Mouse (Mus musculus) heart, postnatal 0 days (tissue): Measurements from ENCODE around the gene Stxbp4. TPM values are rescaled to one million over a fixed set of nuclear protein-coding genes. Genes with fewer than 3 reads are reported as not detected.

ENCODE experiments used
- ATAC-seq: fragments of 200-750 bp; cut with Nextera tagmentation; 2 replicates; pipeline ENCODE4 v1.8.0; 2017; ENCODE audit warnings: low read depth, moderate number of reproducible peaks, moderate library complexity; ENCODE audit not compliant: insufficient read depth
- DNase-seq: peaks from one replicate; pipeline ENCODE4 v3.0.0-alpha.2; 2016; ENCODE audit warnings: low spot score
- H3K27ac ChIP-seq: fragments of 300-500 bp; sonication (generic); 2 replicates; pipeline ENCODE4 v1.5.1; 2014; ENCODE audit warnings: low read depth, mild to moderate bottlenecking
- H3K27me3 ChIP-seq: fragments of 300-500 bp; sonication (generic); 2 replicates; pipeline ENCODE4 v1.6.1; 2014; ENCODE audit warnings: low read length, mixed read lengths; ENCODE audit not compliant: control insufficient read depth, insufficient read depth
- H3K36me3 ChIP-seq: fragments of 300-500 bp; sonication (generic); replicated peaks from 2 replicates; pipeline ENCODE4 v1.6.1; 2014; ENCODE audit warnings: low read length, mixed read lengths; ENCODE audit not compliant: control insufficient read depth, insufficient read depth
- H3K4me1 ChIP-seq: fragments of 300-500 bp; sonication (generic); 2 replicates; pipeline ENCODE4 v1.6.1; 2014; ENCODE audit warnings: antibody characterized with exemption; ENCODE audit not compliant: control insufficient read depth, insufficient read depth
- H3K4me2 ChIP-seq: fragments of 300-500 bp; sonication (generic); 2 replicates; pipeline ENCODE4 v1.6.1; 2014; ENCODE audit warnings: low read depth, mild to moderate bottlenecking, low read length, moderate library complexity
- H3K4me3 ChIP-seq: fragments of 300-500 bp; sonication (generic); 2 replicates; pipeline ENCODE4 v1.5.1; 2014; ENCODE audit warnings: low read depth, low read length
- H3K9ac ChIP-seq: fragments of 300-500 bp; sonication (generic); replicated peaks from 2 replicates; pipeline ENCODE4 v1.6.1; 2014; ENCODE audit warnings: low read depth, low read length, mixed read lengths
- H3K9me3 ChIP-seq: fragments of 300-500 bp; sonication (generic); replicated peaks from 2 replicates; pipeline ENCODE4 v1.6.1; 2016; ENCODE audit warnings: low read length; ENCODE audit not compliant: control insufficient read depth
- CTCF ChIP-seq: IDR thresholded peaks from 2 replicates; pipeline ENCODE4 v1.5.1; 2016; ENCODE audit warnings: antibody characterized with exemption, control low read depth, low read depth
- EP300 ChIP-seq: IDR thresholded peaks from 2 replicates; pipeline ENCODE4 v1.6.1; 2016; ENCODE audit warnings: antibody characterized with exemption, low read depth
- WGBS: fragments of 180-500 bp; shearing (Covaris S2); extraction: QIAGEN DNeasy Blood & Tissue Kit; methylation state at CpG from one replicate; pipeline ENCODE4 v1.1.7; 2014; 5-methylcytosine and 5-hydroxymethylcytosine counted together
- polyA plus RNA-seq: library from polyadenylated mRNA; unstranded; fragments of >200 nt; fragmentation: Nextera tagmentation; extraction: Ambion mirVana; gene quantifications from 2 replicates; pipeline ENCODE4 v1.2.1, GENCODE M21; 2015
- total RNA-seq: library from RNA; depleted of rRNA; stranded (reverse); fragments of >200 nt; gene quantifications from 2 replicates; pipeline ENCODE4 v1.2.3, GENCODE M21; 2014; ENCODE audit warnings: low replicate concordance

Stxbp4 gene
- total and polyA plus RNA-seq, 2 experiments from 2014 or later = 2.9 to 4.7 TPM

DNA sequence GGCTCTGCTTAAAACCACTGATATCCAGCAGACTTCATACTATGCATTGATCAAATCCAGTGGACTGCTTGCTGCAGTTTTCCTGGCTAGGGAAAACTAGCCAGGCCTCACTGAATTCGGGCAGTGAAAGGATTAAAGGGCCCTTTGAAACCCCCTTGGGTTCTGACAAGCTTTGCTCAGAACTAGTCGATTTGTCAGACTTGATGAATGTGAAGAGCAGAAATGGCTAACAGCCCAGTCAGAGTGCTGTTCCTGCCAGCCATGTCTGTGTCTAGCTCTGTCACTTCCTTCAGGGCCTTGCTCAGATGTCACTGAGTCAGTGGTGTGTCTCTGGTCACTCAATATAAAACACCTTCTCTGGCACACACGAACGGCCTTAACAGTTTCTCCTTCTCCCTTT, 136.0 kb downstream of the Stxbp4 start:
- DNase-seq = no peak
- H3K27ac ChIP-seq = no peak overlapping the region
- H3K9ac ChIP-seq = no peak overlapping the region
- TF ChIP-seq CTCF (no peak), EP300 (no peak)
- no peaks in the 10 kb centered on the region for H3K9me3 ChIP-seq
- H3K4me2 ChIP-seq = no peak overlapping the region
- H3K36me3 ChIP-seq = no peaks in the 10 kb centered on the region
- no peak for ATAC-seq
- H3K4me3 ChIP-seq = no peak overlapping the region
- no peaks in the 10 kb centered on the region for H3K27me3 ChIP-seq
- WGBS = 57% methylated on average over 4 of the region's 4 CpGs
- 0 out of 2 replicates have a peak, but pooled peaks cover 5% of the 10 kb centered on the region for H3K4me1 ChIP-seq

DNA sequence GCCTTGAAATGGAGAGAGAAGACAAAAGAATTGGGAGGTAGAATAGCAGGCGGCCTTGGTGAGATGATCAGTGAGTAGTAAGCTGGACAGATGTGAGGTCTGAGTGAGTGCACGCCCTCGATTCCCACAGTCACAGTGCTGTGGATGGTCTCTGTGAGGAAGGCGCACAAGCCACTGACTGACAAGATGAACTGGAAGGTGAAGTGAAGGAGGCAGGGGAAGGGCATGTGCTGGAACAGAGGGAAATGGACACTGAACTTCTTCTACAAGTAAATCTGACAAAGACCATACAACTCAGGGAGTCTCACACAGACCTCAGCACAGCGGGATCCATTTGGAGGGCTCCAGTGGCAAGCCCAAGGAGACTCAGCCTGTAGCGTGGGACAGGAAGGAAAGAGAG, 138.0 kb downstream of the Stxbp4 start:
- H3K4me2 ChIP-seq = no peak overlapping the region
- 0 out of 2 replicates have a peak, but pooled peaks cover 5% of the 10 kb centered on the region for H3K4me1 ChIP-seq
- 91% methylated on average over 6 of the region's 6 CpGs for WGBS
- no peak for TF ChIP-seq EP300
- TF ChIP-seq CTCF = no peak
- H3K27ac ChIP-seq = no peak overlapping the region
- no peak overlapping the region for H3K4me3 ChIP-seq
- H3K9ac ChIP-seq = no peak overlapping the region
- H3K27me3 ChIP-seq = no peaks in the 10 kb centered on the region
- H3K36me3 ChIP-seq = no peaks in the 10 kb centered on the region
- H3K9me3 ChIP-seq = no peaks in the 10 kb centered on the region
- ATAC-seq (no peak), DNase-seq (no peak)

DNA sequence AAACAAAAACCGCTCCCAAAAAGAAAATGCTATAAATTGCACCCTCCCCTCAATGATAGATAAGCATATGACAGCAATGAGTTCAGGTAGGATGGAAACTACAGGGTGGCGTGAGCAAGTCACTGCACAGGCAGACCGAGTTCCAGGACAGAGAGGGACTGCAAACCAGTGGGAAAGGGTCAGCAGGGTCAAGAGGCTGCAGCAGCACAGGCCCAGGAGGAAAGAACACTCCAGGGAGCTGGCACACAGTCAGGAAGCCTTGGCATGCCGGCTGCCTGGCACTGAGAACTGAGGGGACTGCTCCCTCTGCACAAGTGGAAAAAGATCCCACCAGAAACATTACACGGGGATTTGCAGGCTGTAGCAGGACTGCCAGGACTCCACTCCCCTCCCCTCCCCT, 139.4 kb downstream of the Stxbp4 start:
- Histone ChIP-seq H3K27me3 (no peaks in the 10 kb centered on the region), H3K36me3 (0 out of 2 replicates have a peak, but pooled peaks cover 3% of the 10 kb centered on the region), H3K27ac (no peak overlapping the region), H3K9me3 (no peaks in the 10 kb centered on the region), H3K4me3 (no peak overlapping the region), H3K9ac (no peak overlapping the region), H3K4me1 (0 out of 2 replicates have a peak, but pooled peaks cover 5% of the 10 kb centered on the region), H3K4me2 (no peak overlapping the region)
- ATAC-seq (peak; percentile 55; the same call in 1 of the 2 replicates), DNase-seq (peak; percentile 17)
- no peak for TF ChIP-seq EP300
- TF ChIP-seq CTCF = no peak
- 38% methylated on average over 5 of the region's 5 CpGs for WGBS

GRCm38 (mm10) chr11:90494981-90495380, 142.9 kb downstream of the Stxbp4 start:
- H3K27me3 ChIP-seq = no peaks in the 10 kb centered on the region
- TF ChIP-seq CTCF (no peak), EP300 (no peak)
- no peak overlapping the region for H3K4me2 ChIP-seq
- no peaks in the 10 kb centered on the region for H3K9me3 ChIP-seq
- H3K9ac ChIP-seq = no peak overlapping the region
- no peak overlapping the region for H3K4me3 ChIP-seq
- 71% methylated on average over 1 of the region's 1 CpGs for WGBS
- 0 out of 2 replicates have a peak, but pooled peaks cover 3% of the 10 kb centered on the region for H3K36me3 ChIP-seq
- ATAC-seq (no peak), DNase-seq (no peak)
- 0 out of 2 replicates have a peak, but pooled peaks cover 5% of the 10 kb centered on the region for H3K4me1 ChIP-seq
- H3K27ac ChIP-seq = no peak overlapping the region

GRCm38 (mm10) chr11:90492511-90492910, 145.4 kb downstream of the Stxbp4 start:
- no peak for ATAC-seq
- Histone ChIP-seq H3K27me3 (no peaks in the 10 kb centered on the region), H3K9me3 (no peaks in the 10 kb centered on the region), H3K4me1 (no peaks in the 10 kb centered on the region), H3K4me3 (no peak overlapping the region), H3K9ac (no peak overlapping the region), H3K27ac (no peak overlapping the region), H3K36me3 (peaks cover 3% of the 10 kb centered on the region; the same call in 1 of the 2 replicates), H3K4me2 (no peak overlapping the region)
- WGBS = 60% methylated on average over 4 of the region's 4 CpGs
- TF ChIP-seq CTCF = no peak
- TF ChIP-seq EP300 = no peak
- no peak for DNase-seq

GRCm38 (mm10) chr11:90489166-90489565, 148.7 kb downstream of the Stxbp4 start:
- no peak for DNase-seq
- no peaks in the 10 kb centered on the region; the same call in 1 of the 2 replicates for H3K36me3 ChIP-seq
- TF ChIP-seq EP300 (no peak), CTCF (no peak)
- H3K4me1 ChIP-seq = no peaks in the 10 kb centered on the region
- no peaks in the 10 kb centered on the region for H3K27me3 ChIP-seq
- no peaks in the 10 kb centered on the region for H3K9me3 ChIP-seq
- H3K4me2 ChIP-seq = no peak overlapping the region
- H3K27ac ChIP-seq = no peak overlapping the region
- 88% methylated on average over 10 of the region's 10 CpGs for WGBS
- H3K4me3 ChIP-seq = no peak overlapping the region
- ATAC-seq = no peak
- H3K9ac ChIP-seq = no peak overlapping the region
